Mouse (Mus musculus): ENCODE results near the gene Usp4.
A peak's percentile ranks its signal among the peaks of the same experiment; 100 is the strongest.

The Usp4 gene

DNA sequence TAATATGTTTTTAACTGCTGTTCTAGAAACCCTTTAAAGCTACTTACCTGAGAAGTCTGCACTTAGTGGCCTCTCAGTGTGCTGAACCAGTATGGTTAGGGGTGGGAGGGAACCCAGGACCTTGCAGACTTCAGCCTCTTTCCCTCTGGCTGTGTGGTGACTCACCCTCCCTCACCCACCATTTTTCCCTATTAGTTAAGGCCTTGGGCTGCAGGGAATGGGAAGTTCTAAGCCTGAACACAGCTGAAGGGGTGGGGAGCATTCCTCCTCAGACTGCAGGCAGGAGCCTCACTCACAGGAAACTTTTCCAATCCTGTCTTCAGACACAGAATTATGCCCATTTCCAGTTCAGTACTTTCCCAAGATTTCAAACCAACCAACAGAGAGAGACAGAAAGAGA is 5.9 kb upstream of the Usp4 start:
- DNase-seq (ENCODE audit: low spot score in 2 of 2), result no peak

- peak; percentile 21 to 51 for DNase-seq (ENCODE audit: low spot score in 2 of 2)
These were observed 5.3 kb upstream of the Usp4 start for GRCm38 (mm10) chr9:108342301-108342831.

DNA sequence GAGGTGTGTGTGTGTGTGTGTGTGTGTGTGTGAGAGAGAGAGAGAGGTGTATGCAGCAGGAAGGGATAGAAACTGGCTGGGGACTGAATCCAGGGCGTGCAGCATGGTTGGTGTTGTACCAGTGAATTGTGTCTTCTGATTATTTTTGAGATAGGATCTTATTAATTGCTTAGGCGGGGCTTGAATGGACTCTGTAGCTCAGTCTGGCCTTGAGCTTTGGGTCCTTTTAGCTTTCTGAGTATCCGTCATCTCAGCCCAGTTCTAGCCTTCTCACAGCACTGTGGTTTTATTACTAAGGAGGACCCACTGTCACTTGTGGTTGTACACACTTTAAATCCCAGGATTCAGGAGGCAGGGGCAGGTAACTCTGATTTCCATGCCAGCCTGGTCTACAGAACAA is 4.3 kb upstream of the Usp4 start:
- DNase-seq (ENCODE audit: low spot score in 2 of 2), result no peak

DNA sequence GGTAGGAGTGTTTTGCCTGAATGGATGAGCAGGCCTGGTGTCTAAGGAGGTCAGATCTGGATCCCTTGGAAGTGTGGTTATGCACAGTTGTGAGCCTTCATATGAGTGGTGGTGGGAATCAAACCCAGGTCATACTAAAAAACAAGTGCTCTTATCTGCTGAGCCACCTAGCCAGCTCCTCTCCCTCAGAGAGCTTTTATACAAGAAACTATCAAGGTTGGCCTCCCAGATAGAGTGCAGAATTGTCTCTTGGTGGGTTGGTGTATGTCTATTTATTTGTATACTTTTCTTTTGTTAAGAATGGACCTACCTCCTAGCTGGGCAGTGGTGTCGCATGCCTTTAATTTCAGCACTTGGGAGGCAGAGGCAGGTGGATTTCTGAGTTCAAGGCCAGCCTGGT is 3.8 kb upstream of the Usp4 start:
- no peak for DNase-seq (ENCODE audit: low spot score in 2 of 2)

- DNase-seq (ENCODE audit: low spot score in 2 of 2), result no peak
These were observed 3.2 kb upstream of the Usp4 start for GRCm38 (mm10) chr9:108344471-108344870.

DNA sequence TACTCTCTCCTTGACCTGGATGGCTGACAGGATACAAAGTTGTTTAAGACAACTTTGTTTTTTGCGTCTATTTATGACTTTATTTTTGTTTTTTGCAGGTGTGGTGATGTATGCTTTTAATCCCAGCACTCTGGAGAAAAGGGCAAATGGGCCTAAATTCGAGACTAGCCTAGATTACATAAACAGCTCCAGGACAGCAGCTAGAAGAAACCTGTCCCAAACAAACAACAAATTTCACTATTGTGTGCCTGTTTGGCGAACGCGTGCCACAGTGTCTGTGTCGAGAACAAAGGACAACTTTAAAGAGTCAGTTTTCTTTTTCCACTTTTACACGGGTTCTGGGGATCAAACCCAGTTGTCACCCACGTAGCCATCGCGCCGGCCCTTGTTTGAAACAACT is 629 bp upstream of the Usp4 start:
- no peak for DNase-seq (ENCODE audit: low spot score in 2 of 2)

DNA sequence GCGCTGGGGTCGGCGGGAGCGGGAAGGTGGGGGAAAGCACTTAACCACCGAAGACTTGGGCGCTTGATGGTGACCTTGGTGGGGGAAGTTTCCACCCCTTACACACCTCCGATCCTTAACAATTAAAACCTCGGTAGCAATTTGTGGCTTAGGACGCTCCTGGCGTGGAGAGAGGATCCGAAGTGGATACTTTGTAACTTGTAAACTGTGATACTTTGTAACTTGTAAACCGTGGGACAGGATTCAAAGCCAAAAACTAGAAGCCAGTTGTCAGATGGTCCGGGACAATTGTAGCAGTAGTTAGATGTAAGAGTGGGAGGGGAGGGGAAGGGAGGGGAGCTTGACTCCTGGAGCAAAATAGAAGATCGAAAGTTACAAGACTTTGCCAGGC is 632 bp downstream of the Usp4 start:
- no peak for DNase-seq (ENCODE audit: low spot score in 2 of 2)

DNA sequence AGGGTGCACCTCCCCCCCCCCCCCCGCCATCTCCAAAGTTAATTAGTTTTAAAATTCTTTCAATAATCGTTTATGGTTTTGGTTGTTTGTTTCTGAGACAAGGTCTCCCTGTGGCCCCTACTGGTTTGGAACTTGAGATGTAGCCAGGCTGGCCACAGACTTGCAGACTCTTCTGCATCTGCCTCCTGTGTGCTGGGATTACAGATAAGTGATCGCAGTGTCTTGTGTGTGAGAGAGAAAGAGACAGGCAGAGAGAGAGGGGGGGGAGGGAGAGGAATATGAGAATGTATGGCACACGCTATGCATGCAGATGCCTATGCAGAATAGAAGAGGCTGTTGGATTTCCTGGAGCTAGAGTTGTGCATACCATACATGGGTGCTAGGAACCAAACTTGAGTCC is 2.1 kb downstream of the Usp4 start:
- no peak for DNase-seq (ENCODE audit: low spot score in 2 of 2)

- no peak for DNase-seq (ENCODE audit: low spot score in 2 of 2)
These were observed 30.6 kb downstream of the Usp4 start for GRCm38 (mm10) chr9:108378234-108378633.

- DNase-seq (ENCODE audit: low spot score in 2 of 2), result no peak
These were observed 31.1 kb downstream of the Usp4 start for GRCm38 (mm10) chr9:108378736-108379135.

DNA sequence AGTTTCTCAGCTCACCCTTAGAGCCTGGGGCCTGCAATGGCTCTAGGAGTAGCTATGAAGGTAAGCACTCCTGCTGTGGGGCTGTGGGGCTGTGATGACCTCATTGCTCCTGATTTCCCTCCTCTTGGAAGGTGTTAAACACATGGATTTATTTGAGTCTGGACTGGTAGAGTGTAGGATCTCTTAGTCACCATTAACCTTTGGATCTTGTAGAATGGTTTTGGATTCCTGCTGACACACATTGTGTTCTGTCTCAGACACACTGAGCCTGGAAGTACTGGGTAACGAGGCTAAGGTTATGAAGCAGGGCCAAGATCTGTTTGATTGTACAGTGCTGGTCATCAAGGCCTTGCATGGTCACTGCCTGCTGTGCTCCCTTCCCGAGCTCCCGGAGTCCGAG is 31.6 kb downstream of the Usp4 start:
- DNase-seq (ENCODE audit: low spot score in 2 of 2), result no peak

DNA sequence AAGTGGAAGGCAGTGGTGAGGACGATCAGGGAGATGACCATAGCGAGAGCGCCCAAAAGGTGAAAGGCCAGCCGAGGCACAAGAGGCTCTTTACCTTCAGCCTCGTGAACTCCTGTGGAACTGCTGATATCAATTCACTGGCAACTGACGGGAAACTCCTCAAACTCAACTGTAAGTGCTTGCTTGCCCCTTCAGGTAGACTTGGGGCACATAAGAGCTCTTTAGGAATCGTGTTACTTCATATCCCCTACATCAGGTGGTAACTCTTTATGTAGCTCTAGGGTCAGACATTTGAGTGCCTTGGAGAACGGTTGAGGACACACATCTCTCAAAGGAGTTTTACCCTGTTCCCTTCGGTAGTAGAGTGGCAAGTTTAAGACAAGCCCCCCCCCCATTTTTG is 33.7 kb downstream of the Usp4 start:
- DNase-seq (ENCODE audit: low spot score in 2 of 2), result no peak

DNA sequence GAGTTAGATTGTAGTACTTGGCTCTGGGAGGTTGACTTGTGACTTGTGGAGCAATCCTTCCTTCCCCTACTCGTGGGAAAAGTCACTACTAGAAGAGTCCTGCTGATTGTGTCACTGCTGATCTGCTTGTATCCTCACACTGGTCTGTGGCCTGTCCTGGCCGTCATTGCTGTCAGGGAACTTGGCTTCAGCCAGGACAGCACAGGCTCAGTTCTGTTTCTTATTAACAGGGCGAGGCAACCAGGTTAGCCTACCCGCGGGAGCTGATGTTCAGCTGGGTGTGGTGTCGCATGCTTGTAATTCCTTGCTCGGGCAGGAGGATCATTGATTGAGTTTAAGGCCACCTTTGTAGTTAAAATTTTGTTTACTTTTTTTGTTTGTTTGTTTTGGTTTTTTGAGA is 37.4 kb downstream of the Usp4 start:
- no peak for DNase-seq (ENCODE audit: low spot score in 2 of 2)

DNA sequence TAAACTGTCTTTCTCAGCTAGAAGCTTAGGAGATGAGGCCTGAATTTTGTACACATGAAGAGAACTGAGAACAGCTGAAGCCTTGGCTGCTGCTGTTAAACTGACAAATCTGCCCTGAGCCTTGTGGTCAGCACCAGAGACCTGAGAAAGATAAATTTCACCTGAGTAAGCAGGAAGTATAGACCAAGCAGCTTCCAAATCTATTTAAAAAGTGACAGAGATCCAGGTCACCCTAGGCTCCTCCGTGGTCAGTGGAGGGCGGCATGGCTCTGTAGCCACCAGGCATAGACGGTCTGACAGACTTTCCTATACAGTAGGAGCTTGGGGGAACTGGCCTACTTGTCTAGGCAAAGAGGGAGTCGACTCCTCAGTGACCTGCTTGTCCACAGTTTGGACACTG is 39.2 kb downstream of the Usp4 start:
- DNase-seq (ENCODE audit: low spot score in 2 of 2), result no peak

DNA sequence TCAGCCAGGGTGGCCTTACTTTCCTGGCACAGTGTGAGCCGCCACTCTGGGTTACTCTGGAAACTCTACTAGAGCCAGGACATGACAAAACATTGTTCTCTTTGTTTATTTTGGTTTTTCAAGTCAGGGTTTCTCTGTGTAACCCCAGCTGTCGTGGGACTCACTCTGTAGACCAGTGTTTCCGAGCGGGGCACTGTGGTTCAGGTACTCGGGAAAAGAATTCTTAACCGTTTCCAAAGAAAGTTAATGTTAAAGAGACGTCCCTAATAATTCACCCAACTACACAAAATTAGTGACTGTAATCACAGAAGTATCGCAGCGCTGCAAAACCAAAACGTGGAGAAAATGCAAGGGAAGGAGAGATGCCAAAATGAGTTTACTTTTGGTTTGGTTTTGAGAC is 40.9 kb downstream of the Usp4 start:
- DNase-seq (ENCODE audit: low spot score in 2 of 2), result no peak

DNA sequence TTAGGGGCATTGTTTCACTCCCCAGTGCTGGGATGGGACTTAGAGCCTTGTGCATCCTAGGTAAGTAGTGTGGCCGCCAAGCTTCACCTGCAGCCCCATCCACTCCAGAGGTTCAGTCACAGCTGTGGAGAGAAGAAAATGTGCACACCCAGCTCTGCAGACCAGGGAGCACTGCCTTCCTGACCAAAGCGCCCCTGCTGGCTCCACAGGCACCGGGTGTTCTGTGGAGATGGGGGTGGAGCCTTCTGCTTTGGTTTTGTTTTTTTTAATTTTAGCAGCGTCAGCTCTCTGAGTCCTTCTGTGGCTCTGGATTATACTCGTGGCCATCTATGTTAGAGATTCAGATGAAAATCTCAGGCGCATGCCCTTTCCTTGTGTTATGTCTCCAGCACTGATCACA is 41.6 kb downstream of the Usp4 start:
- no peak for DNase-seq (ENCODE audit: low spot score in 2 of 2)

DNA sequence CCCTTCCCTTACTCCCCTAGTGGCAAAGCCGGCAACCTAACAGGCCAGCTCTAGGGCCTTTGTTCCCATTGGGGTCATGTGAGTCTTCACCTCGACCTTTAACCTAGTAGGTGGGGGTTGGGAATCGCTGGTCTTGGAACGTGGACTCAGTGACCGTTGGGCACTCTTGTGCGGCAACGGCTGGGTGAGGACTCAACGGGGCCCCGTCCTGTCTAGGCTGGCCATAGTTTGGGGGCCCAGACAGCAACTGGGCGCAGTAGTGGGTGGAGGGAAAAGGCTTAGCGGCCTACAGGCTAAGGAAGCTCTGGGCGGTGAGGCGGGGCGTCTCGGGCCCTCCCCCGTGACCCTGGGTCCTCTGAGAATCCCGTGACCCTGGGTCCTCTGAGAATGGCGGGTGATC is 45.0 kb downstream of the Usp4 start, which contains the start of gene 1700102P08Rik:
1700102P08Rik (plus strand) TSS at position 130 of the 400 bp plus-strand sequence.
- no peak for DNase-seq (ENCODE audit: low spot score in 2 of 2)

DNA sequence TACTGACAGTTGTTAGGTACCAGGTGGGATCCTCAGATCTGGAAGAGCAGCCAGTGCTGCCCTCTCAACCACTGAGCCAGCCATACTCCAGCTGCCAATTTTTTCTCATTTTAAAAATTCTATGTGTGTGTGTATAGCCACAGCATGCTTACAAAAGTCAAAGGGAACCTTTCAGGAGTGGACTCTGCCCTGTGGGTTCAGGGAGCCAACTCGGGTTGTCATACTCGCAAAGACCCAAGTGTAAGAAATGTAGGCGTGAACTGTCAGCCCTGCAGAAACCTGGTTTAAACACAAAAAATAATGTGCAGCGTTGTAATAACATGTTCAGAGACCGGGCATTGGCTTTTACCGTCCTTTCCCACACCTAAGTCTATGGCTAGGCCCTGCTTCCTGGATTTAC is 46.5 kb downstream of the Usp4 start:
- no peak for DNase-seq (ENCODE audit: low spot score in 2 of 2)

- no peak for DNase-seq (ENCODE audit: low spot score in 2 of 2)
These were observed 47.8 kb downstream of the Usp4 start for GRCm38 (mm10) chr9:108395427-108395826.

DNA sequence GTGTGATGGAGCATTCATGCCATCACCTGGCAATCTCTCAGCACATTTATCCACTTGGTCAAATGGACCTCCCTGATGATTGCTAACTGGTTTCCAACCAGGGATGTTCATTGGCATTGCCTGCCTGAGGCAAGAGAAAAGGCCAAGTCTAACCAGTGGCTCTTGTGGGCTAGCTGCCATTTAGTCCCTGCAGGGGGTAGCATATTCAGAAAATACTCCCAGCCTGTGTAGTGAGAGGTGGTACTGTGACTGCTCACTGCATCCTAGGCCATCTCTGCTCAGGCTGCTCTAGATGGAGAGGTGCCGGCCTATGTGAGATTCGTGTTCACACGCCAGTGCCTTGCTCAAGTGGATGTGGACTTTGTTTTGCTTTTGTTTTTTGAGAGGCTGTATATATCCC is 50.7 kb downstream of the Usp4 start:
- DNase-seq (ENCODE audit: low spot score in 2 of 2), result no peak

- DNase-seq (ENCODE audit: low spot score in 2 of 2), result peak; percentile 53 to 58
These were observed 53.7 kb downstream of the Usp4 start for GRCm38 (mm10) chr9:108401186-108401960.

DNA sequence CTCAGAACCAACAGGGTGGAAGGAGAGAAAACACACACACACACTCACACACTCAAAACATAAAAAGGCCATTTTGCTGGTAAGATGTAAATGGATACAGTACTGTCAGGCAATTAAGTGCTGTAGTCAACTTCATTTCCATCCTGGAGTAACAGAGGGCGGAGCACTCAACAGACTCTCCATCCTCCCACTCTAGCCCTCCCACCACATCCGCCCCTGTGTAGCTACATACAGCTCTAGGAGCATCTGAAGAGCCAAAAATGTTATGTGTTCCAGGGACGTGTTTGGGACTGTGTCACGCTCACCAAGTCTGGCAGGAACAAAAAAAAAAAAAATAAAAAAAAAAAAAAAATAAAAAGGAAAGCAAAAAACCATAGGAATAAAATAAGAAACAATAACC is 55.4 kb downstream of the Usp4 start:
- no peak for DNase-seq (ENCODE audit: low spot score in 2 of 2)

GRCm38 (mm10) chr9:108404451-108404850 is 56.8 kb downstream of the Usp4 start:
- DNase-seq (ENCODE audit: low spot score in 2 of 2), result no peak

DNA sequence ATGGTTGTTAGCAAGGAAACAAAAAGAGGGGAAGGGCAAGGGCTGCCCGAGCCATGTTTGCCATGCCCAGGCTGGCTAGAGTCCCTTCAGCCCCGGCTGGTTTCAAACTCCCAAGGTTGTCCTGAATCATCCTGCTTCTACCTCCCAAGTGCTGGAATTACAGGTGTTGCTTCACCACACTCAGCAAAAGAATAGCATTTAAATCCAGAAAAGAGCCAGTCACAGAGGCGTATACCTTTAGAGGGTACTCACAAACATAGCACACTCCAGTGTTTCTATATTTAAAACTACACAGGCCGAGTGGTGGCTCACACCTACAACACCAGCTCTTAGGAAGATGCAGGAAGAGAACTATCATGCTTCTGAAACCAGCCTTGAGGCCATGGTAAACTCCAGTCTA is 61.9 kb downstream of the Usp4 start:
- DNase-seq (ENCODE audit: low spot score in 2 of 2), result no peak

Data from heart, adult 9 months (tissue).